Mouse (Mus musculus) subcutaneous adipose tissue, adult 2 months (tissue): ENCODE results near the gene Drp2. TPM values are rescaled to one million over a fixed set of nuclear protein-coding genes. Genes with fewer than 3 reads are reported as not detected.

Experiments
- polyA plus RNA-seq: library from polyadenylated mRNA; depleted of rRNA; stranded (reverse); fragments of >200 nt; gene quantifications from 2 replicates; pipeline ENCODE4 v1.2.3, GENCODE M21; 2012; ENCODE audit warnings: low replicate concordance; rRNA removed

The Drp2 gene
- polyA plus RNA-seq, result 0.63 and 4.4 TPM in 2 replicates

DNA sequence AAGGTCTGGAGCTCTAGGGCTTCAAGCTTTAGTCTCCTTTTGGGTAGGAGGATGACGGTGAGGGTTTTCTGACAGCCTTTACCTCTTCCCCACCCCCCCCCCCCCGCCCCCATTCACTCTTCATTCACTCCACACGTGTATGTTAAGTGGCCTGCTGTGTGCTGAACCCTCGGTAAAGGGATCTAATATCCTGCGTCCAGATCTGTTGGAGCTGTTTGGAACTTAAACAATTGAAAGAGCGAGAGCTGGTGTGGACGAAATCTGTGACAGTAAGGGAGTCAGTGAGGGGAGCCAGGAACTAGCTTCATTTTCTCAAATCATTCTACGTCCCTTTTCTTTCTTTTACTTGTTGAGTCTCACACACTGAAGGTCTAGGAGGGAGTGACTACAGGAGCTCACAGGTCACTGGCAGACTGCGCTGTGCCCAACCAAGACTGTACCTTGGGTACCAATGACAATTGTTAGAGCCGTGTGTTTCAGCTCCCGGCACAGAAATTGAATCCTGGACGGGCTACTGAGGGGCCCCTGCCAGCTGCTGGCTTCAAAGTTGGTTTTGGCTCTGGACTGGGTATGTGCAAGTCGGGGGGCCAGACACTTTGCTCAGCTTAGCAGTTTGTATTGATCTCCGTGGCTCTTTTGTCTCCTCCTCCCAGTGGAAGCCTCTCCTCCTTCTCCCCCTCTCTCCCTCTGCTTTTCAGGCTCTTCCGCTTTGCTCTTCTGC lies at the start of gene Drp2:
TSS of gene Drp2 (plus strand) at position 689 of the 721 bp plus-strand sequence.

GRCm38 (mm10) chrX:134476290-134476689 lies 71.9 kb downstream of the Drp2 start, which contains the start of gene Taf7l:
Taf7l (minus strand) TSS chrX:134476490.

Other genes starting within 250 kb of the Drp2 start
- gene Xkrx, start 242.5 kb upstream of the Drp2 start, polyA plus RNA-seq, result 0.44 and 0.48 TPM in 2 replicates
- gene Arl13a, start 217.1 kb upstream of the Drp2 start, polyA plus RNA-seq, result not detected in 2 replicates
- not detected in 2 replicates for gene Nox1, start 182.6 kb upstream of the Drp2 start, polyA plus RNA-seq
- 9.3 and 10.3 TPM in 2 replicates for gene Trmt2b, start 127.6 kb upstream of the Drp2 start, polyA plus RNA-seq
- gene Tmem35a, start 109.3 kb upstream of the Drp2 start, polyA plus RNA-seq, result 0.62 and 1.9 TPM in 2 replicates
- 0.36 and 1.3 TPM in 2 replicates for gene Cenpi, start 96.5 kb upstream of the Drp2 start, polyA plus RNA-seq
- not detected in 2 replicates for gene Taf7l, start 71.9 kb downstream of the Drp2 start, polyA plus RNA-seq
- 2.4 and 2.6 TPM in 2 replicates for gene Timm8a1, start 137.3 kb downstream of the Drp2 start, polyA plus RNA-seq
- gene Btk, start 179.0 kb downstream of the Drp2 start, polyA plus RNA-seq, result 1.7 and 1.8 TPM in 2 replicates
- 115 and 206 TPM in 2 replicates for gene Rpl36a, start 181.1 kb downstream of the Drp2 start, polyA plus RNA-seq
- gene Gla, start 196.6 kb downstream of the Drp2 start, polyA plus RNA-seq, result 2.1 and 3.9 TPM in 2 replicates
- gene Hnrnph2, start 196.6 kb downstream of the Drp2 start, polyA plus RNA-seq, result 14.2 and 19.2 TPM in 2 replicates